Mouse (Mus musculus) adrenal gland, adult 2 months (tissue): ENCODE results near the gene Ezh1. TPM values are rescaled to one million over a fixed set of nuclear protein-coding genes. Genes with fewer than 3 reads are reported as not detected.

Source experiments
- DNase-seq: peaks from one replicate; pipeline ENCODE4 v3.0.0; 2021
- long read RNA-seq: library from polyadenylated mRNA; stranded (forward); transcript quantifications from one replicate; pipeline ENCODE4 v2.0.0, GENCODE M21; 2021
- polyA plus RNA-seq: library from polyadenylated mRNA; depleted of rRNA; stranded (reverse); fragments of >200 nt; gene quantifications from 2 replicates; pipeline ENCODE4 v1.2.3, GENCODE M21; 2012; rRNA removed
- total RNA-seq, 2 experiments: library from RNA; stranded (reverse); gene quantifications; 2 replicates each; pipeline ENCODE4 v1.2.3; 2021

Ezh1 gene
- total RNA-seq (10 to 100 TPM; 31.3 to 35.0 TPM), polyA plus RNA-seq (17.1 and 20.1 TPM in 2 replicates)
- long read RNA-seq, full-length matches to known transcripts: 7 of 22 reads
- long read RNA-seq, partial matches to known transcripts: 11 of 22 reads
- long read RNA-seq, other reads (novel, unspliced or antisense): 4 of 22 reads

- peak; percentile 94 for DNase-seq
Measured at GRCm38 (mm10) chr11:101226065-101226701, at the start of gene Ezh1. TSS of gene Ezh1 (minus strand) at chr11:101226463.

DNA sequence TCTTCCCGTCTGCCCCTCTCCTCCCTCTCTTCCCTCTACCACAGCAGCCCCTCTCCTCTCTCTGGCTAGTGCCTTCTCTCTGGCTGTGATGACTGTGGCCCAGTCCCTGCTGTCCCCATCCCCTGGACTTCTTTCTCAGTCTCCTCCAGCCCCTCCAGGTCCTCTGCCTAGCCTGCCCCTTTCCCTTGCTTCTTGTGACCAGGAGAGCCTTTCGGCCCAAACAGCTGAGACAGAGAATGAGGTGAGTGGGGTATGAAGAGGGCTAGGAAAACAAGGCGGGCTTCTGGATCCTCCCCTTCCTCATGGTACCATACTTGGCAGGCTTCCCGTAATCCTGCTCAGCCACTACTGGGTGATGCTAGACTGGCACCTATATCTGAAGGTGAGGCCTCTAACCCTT, 49.0 kb upstream of the Ezh1 start:
- DNase-seq: no peak

GRCm38 (mm10) chr11:101272446-101272845, 46.2 kb upstream of the Ezh1 start:
- no peak for DNase-seq

DNA sequence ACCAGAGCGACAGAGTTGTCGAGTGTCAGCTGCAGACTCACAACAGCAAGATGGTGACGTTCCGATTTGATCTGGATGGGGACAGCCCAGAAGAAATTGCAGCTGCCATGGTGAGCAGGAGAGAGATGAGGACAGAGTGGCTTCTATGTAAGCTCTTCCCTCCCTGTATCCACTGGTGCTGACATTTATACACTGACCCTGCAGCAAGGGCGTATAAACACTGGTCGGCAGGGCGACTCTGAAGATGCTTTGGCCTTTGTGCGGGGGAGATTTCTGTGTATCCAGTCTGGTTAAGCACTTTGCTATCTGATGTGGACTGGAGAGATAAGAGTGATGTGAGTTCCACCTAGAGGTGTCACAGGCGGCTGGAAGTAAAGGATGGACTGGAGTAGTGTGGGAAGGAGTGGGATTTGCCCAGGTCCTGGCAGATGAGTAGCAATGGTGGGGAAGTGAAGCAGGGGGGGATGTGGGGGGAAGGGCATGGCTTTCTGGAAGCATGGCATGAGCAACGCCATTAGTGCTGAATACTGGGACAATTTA, 43.4 kb upstream of the Ezh1 start:
- no peak for DNase-seq

GRCm38 (mm10) chr11:101265906-101266305, 39.6 kb upstream of the Ezh1 start:
- DNase-seq: no peak

DNA sequence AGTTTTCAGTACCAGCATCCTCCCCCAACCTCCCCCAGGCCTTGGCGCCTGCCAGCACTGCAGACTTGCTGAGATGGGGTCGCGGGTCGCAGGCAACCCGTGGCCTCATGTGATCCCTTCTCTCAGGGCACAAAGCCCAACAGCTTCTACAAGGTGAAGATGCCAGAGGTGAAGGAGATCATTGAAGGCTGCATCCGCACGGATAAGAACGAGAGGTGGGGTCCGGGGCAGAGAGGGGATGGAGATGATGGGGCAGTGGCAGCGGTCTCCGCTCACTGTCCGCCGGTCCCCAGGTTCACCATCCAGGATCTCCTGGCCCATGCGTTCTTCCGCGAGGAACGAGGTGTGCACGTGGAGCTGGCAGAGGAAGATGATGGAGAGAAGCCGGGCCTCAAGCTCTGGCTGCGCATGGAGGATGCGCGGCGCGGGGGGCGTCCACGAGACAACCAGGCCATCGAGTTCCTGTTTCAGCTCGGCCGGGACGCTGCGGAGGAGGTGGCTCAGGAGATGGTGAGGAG, 38.8 kb upstream of the Ezh1 start:
- no peak for DNase-seq

GRCm38 (mm10) chr11:101263989-101264280, 37.7 kb upstream of the Ezh1 start:
- DNase-seq: no peak

- DNase-seq: no peak
Measured at GRCm38 (mm10) chr11:101263138-101263988, 37.1 kb upstream of the Ezh1 start.

DNA sequence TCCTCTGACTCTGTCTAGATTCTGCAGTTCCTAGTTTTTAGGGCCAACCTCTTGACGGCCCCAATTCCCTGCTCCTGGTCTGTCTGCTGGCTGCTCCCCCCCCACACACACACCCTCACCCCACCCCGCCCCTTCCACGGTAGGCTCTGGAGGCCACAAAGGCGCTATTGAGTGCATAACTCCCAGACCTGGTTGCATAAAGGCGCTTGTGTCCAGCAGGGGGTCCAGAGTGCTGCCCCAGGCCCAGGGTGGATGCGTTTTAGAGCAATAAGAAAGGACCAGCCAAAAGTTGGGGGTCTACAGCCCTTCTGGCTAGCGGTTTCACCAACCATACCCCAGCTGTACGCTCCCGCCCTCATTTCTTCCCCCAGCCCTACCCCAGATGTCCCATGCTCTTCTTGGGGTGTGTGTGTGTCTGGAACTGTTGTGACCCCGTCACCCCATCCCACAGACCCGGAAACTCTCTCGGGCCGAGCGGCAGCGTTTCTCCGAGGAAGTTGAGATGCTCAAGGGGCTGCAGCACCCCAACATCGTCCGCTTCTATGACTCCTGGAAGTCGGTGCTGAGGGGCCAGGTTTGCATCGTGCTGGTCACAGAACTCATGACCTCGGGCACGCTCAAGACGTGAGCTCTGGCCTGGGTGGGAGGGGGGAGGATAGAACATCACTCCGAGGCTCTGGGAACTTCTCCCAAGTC, 36.2 kb upstream of the Ezh1 start:
- DNase-seq: no peak

GRCm38 (mm10) chr11:101260826-101261380, 34.6 kb upstream of the Ezh1 start:
- no peak for DNase-seq

DNA sequence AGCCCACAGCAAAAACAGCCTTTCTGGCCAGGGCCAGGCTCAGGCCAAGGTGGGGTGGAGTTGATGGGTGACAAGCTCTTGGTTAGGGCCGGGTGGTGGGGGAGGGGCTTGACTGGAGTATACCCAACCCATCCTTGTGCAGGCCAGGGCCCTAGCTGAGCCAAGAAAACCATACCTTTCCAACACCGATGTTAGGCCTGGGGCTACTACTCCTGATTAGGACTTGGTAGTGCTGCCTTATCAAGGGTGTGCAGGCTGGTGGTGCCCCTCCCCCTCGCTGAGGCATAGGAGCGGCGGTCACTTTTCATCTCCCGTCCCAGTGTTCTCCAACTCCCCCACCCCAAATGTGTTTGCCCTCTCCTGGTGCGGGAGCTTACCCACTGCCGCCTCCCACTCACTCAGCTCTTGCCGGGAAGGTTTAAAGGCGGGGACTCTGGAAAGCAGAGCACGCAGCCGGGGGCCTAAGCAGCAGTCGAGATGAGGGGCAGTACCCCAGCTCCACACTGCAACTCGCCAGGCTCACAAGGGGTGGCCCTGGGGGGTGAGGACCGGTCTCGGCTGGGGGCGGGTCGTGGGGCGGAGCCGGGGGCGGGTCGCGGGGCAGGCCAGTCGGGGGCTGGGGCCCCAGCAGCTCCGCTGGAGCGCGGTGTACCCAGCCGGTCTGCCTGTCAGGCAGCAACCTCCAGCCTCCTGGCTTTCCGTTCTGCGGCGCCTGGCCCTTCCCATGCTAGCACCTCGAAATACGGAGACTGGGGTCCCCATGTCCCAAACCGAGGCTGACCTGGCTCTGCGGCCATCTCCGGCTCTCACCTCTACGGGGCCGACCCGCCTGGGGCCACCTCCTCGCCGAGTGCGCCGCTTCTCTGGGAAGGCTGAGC, 33.9 kb upstream of the Ezh1 start, which contains the start of gene Wnk4:
Gene Wnk4 (plus strand): TSS at position 620 of the 878 bp plus-strand sequence.
- DNase-seq: peak; percentile 80

- DNase-seq: no peak
Measured at GRCm38 (mm10) chr11:101259261-101259712, 33.0 kb upstream of the Ezh1 start.

DNA sequence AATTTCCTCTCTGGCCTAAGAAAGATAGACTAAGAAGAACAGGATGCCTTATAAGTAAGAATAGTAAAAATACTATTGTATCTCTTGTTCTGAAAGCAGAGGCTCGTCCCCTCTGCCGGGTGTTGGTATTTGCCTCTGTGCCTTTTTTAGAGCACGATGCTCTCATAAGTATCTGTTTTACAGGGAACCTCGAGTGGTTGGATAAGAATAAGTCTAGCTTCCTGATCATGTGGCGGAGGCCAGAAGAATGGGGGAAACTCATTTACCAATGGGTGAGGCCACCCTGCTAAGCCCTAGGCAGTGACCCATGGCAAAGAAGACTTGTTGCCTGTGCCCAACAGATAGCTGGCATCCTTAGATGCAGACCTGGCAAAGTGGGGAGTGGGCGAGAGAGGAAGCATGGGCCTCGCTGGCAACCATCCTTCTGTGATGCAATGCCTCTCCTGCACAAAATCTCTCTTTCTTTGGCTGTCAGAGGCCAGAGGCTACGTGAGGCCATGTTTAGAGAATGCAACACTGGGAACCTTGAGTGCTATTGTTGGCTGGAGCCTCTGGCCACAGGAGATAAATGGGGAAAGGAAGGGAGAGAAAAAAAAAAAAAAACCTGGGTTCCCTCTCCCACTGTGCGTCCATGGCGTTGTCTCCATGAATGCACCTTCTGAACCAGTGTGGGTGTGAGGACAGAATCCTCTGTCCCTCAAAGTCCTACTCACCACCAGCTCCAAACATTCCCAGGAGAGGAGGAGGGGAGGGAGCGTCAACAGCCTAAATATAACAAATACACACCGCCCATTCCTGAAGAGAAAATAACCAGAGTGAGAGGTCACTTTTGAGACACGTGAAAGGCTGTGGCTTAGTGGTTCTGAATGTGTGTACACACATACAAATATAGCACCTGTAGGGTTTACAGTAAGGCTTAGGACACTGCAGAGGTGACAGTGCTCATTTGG, 29.8 kb upstream of the Ezh1 start:
- no peak for DNase-seq

- DNase-seq: peak; percentile 92
Measured at GRCm38 (mm10) chr11:101253613-101254389, 27.5 kb upstream of the Ezh1 start, which contains the start of gene Vps25. TSS of gene Vps25 (plus strand) at chr11:101253707.

DNA sequence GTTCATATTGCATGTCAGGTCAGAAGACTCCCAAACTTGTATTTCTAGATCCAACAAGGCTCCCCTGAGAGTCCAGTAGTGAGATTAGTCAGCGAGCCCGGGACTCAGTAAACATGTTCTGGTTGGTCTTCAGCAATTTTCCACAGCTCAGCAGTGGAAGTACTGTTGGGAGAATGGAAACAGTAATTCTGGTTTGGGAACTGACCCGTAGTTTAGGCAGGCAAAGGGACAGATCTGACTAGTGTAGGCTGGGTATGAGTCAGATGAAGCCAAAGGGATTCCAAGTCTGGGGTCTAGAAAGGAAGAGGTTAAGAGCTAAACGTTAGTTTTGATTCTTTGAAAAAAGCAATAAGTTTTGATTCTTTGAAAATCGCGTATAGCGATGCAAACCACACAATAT, 26.7 kb upstream of the Ezh1 start:
- no peak for DNase-seq

- no peak for DNase-seq
Measured at GRCm38 (mm10) chr11:101251031-101251430, 24.8 kb upstream of the Ezh1 start.

DNA sequence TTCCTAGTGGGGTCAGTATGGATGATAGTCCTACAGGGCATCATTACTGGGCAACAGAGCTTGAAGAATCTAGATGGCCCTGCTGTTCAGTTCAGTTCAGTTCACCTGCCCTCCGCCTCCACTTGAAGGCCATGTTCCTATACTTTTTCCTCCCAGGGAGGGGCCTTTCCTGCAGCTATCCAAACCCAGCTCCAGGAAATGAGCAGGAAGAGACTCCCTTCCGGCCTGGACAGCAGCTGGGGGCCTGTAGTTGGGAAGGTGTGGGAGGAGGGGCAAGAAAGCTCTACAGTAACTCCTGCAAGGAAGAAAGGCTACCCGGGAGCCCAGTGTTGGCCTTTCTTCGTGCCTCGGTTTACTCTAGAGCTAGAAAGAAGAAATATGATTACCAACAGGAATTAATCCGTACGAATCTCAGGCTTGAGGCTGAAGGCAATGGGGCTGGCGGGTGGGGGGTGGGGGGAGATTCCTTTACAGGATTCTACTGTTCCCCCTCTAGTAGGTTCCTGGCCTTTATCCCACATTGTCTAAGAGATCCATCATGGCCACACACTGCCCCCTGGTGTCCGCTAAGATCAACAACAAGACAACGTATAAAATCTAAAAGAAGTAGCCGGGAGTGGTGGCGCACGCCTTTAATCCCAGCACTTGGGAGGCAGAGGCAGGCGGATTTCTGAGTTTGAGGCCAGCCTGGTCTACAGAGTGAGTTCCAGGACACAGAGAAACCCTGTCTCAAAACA, 22.2 kb upstream of the Ezh1 start:
- DNase-seq: peak; percentile 69

- DNase-seq: no peak
Measured at GRCm38 (mm10) chr11:101247521-101248030, 21.3 kb upstream of the Ezh1 start.
